Mouse (Mus musculus) C2C12 (cell line): Measurements from ENCODE around the gene Psg21. TPM values are rescaled to one million over a fixed set of nuclear protein-coding genes. Genes with fewer than 3 reads are reported as not detected.
"Not testable (repeated sequence)": the region's sequence is repeated elsewhere in the genome, so short reads cannot be mapped to it uniquely, and the experiment has no call there.

ENCODE experiments used
- H3K27me3 ChIP-seq: one replicate; pipeline ENCODE4 v1.6.1; 2011; ENCODE audit not compliant: control insufficient read depth, insufficient read depth, insufficient read length
- H3K36me3 ChIP-seq: one replicate; pipeline ENCODE4 v1.6.1; 2011; ENCODE audit not compliant: control insufficient read depth, insufficient read depth
- H3K4me3 ChIP-seq: one replicate; pipeline ENCODE4 v1.5.1; 2011; ENCODE audit warnings: mild to moderate bottlenecking, control low read depth; ENCODE audit not compliant: poor library complexity, insufficient read depth, severe bottlenecking
- H3K79me2 ChIP-seq: one replicate; pipeline ENCODE4 v1.6.1; 2011; ENCODE audit not compliant: control insufficient read depth, insufficient read depth
- H3K79me3 ChIP-seq: one replicate; pipeline ENCODE4 v1.6.1; 2011; ENCODE audit warnings: low read depth, control low read depth
- H3ac ChIP-seq: one replicate; pipeline ENCODE3; 2011; ENCODE audit warnings: low read depth; ENCODE audit not compliant: control insufficient read depth, insufficient read length
- CEBPB ChIP-seq: IDR thresholded peaks from one replicate; pipeline ENCODE4 v1.6.1; 2011; ENCODE audit warnings: low read depth, mild to moderate bottlenecking, control low read depth, moderate library complexity
- CTCF ChIP-seq: IDR thresholded peaks from one replicate; pipeline ENCODE4 v1.5.1; 2011; ENCODE audit not compliant: control insufficient read depth, insufficient read depth, insufficient read length
- FOSL1 ChIP-seq: IDR thresholded peaks from one replicate; pipeline ENCODE4 v1.8.0; 2011; ENCODE audit warnings: mild to moderate bottlenecking, low read length; ENCODE audit not compliant: poor library complexity, insufficient read depth, severe bottlenecking
- MAX ChIP-seq: IDR thresholded peaks from one replicate; pipeline ENCODE4 v1.6.1; 2011; ENCODE audit warnings: mild to moderate bottlenecking, control low read depth
- MYOD1 ChIP-seq: IDR thresholded peaks from one replicate; pipeline ENCODE4 v1.6.1; 2011; ENCODE audit warnings: low read depth; ENCODE audit not compliant: control insufficient read depth, insufficient read length
- MYOG ChIP-seq: IDR thresholded peaks from one replicate; pipeline ENCODE4 v1.6.1; 2011; ENCODE audit not compliant: control insufficient read depth, insufficient read length; ENCODE audit errors: extremely low read depth
- USF1 ChIP-seq: IDR thresholded peaks from one replicate; pipeline ENCODE4 v1.6.1; 2011; ENCODE audit warnings: low read depth, mild to moderate bottlenecking, control low read depth, moderate library complexity
- long read RNA-seq, 2 experiments: library from polyadenylated mRNA; unstranded; transcript quantifications; one replicate each; pipeline ENCODE4 v2.0.0; 2019 to 2020
- polyA plus RNA-seq: library from polyadenylated mRNA; unstranded; fragments of >200 nt; fragmentation: generic; extraction: Trizol; gene quantifications from one replicate; pipeline ENCODE4 v1.2.1, GENCODE M21; 2012; ENCODE audit warnings: missing spikeins

Gene Psg21
- not detected for polyA plus RNA-seq
- long read RNA-seq, experiment 1: 0 reads
- long read RNA-seq, experiment 2: 0 reads

- H3K36me3 ChIP-seq, H3ac ChIP-seq, H3K4me3 ChIP-seq, H3K79me3 ChIP-seq, H3K79me2 ChIP-seq, H3K27me3 ChIP-seq: not testable (repeated sequence)
Measured at GRCm38 (mm10) chr7:18656625-18657024, at the start of gene Psg21. Gene Psg21 (minus strand): TSS chr7:18656725.

- no peak for TF ChIP-seq MYOG
- TF ChIP-seq MYOD1: no peak
- TF ChIP-seq FOSL1: no peak
- no peak for TF ChIP-seq USF1
- no peak for TF ChIP-seq MAX
- TF ChIP-seq CEBPB: no peak
- TF ChIP-seq CTCF: no peak
- Histone ChIP-seq H3K79me2 (no peaks in the 10 kb centered on the region), H3K36me3 (no peaks in the 10 kb centered on the region), H3K27me3 (no peaks in the 10 kb centered on the region), H3K4me3 (no peak within 1 kb of the TSS), H3K79me3 (no peaks in the 10 kb centered on the region), H3ac (no peak within 1 kb of the TSS)
Measured at GRCm38 (mm10) chr7:18686085-18686484, 29.6 kb upstream of the Psg21 start, which contains the start of gene Psg20. Gene Psg20 (minus strand): TSS chr7:18686185.

GRCm38 (mm10) chr7:18685586-18685985 is 29.1 kb upstream of the Psg21 start:
- H3K79me2 ChIP-seq: no peaks in the 10 kb centered on the region
- no peaks in the 10 kb centered on the region for H3K79me3 ChIP-seq
- H3ac ChIP-seq: no peak overlapping the region
- H3K36me3 ChIP-seq: no peaks in the 10 kb centered on the region
- no peaks in the 10 kb centered on the region for H3K27me3 ChIP-seq
- H3K4me3 ChIP-seq: no peak overlapping the region
- TF ChIP-seq MYOG: no peak

- no peak overlapping the region for H3K4me3 ChIP-seq
- TF ChIP-seq MYOG (no peak), CTCF (no peak), MAX (no peak), CEBPB (no peak), USF1 (no peak), FOSL1 (no peak), MYOD1 (no peak)
- no peaks in the 10 kb centered on the region for H3K79me2 ChIP-seq
- H3K36me3 ChIP-seq: no peaks in the 10 kb centered on the region
- H3K27me3 ChIP-seq: no peaks in the 10 kb centered on the region
- no peaks in the 10 kb centered on the region for H3K79me3 ChIP-seq
- H3ac ChIP-seq: no peak overlapping the region
Measured at GRCm38 (mm10) chr7:18679772-18680171, 23.2 kb upstream of the Psg21 start.

DNA sequence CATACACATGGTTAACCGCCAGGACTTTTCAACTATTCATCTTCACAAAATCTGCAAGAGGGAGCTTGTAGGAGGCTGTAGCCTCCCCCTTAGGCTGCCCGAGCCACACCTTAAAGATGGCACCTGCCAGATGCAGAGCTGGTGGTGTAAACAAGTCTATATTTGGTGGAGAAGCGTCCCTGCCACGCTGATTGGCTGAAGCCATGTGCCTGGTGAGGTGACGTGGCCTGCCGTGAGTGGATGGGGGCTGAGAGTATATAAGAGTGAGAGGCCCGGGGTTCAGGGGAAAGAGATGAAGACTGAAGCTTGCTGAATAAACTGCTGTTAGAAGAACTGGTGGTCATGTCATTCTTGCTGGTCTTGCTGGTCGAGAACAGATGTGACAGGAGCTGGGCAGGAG is 29.6 kb downstream of the Psg21 start:
- H3K79me2 ChIP-seq, H3K4me3 ChIP-seq, H3K27me3 ChIP-seq, H3K36me3 ChIP-seq, H3K79me3 ChIP-seq, H3ac ChIP-seq: not testable (repeated sequence)

DNA sequence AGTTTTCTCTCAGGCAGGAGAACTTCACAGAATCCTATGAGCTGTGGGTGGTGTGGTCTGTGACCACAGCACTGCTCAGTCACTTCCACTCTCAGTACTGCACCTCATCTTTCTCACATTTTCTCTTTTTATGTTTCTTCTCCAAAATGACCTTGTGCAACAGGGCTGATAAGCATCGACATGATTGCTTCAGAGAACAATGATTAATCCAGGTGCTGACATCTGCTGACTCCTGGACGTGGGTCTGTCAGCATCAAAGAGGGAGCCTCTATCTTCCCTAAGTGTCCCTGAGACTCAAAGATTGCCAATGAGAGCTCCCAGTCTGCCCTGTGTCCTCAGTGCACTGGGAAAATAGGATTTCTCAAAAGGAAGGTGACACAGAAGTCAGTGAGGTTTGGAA is 40.1 kb downstream of the Psg21 start, which contains the start of gene Psg23:
TSS of gene Psg23 (minus strand) at position 101 of the 400 bp plus-strand sequence.
- not testable (repeated sequence) for H3K79me3 ChIP-seq, H3K36me3 ChIP-seq, H3K4me3 ChIP-seq, H3K79me2 ChIP-seq, H3ac ChIP-seq, H3K27me3 ChIP-seq

Other genes starting within 250 kb of the Psg21 start
- not detected for gene Psg28, start 224.7 kb downstream of the Psg21 start, polyA plus RNA-seq
- gene Psg26, start 172.5 kb downstream of the Psg21 start, polyA plus RNA-seq: not detected
- not detected for gene Psg25, start 124.5 kb downstream of the Psg21 start, polyA plus RNA-seq
- not detected for gene Psg27, start 89.4 kb downstream of the Psg21 start, polyA plus RNA-seq
- not detected for gene Psg23, start 40.2 kb downstream of the Psg21 start, polyA plus RNA-seq
- gene Psg20, start 29.5 kb upstream of the Psg21 start, polyA plus RNA-seq: not detected
- gene Psg22, start 61.4 kb upstream of the Psg21 start, polyA plus RNA-seq: not detected
- not detected for gene Psg19, start 141.8 kb upstream of the Psg21 start, polyA plus RNA-seq
- gene Psg17, start 164.9 kb upstream of the Psg21 start, polyA plus RNA-seq: not detected
- gene Mill2, start 183.2 kb upstream of the Psg21 start, polyA plus RNA-seq: 0.18 TPM
- 0.05 TPM for gene Pglyrp1, start 214.6 kb upstream of the Psg21 start, polyA plus RNA-seq